Mouse (Mus musculus) adrenal gland, postnatal 25 days (tissue): ENCODE measurements around the gene Ddi2. TPM values are rescaled to one million over a fixed set of nuclear protein-coding genes. Genes with fewer than 3 reads are reported as not detected.

Experiments used
- DNase-seq: peaks from one replicate; pipeline ENCODE4 v3.0.0; 2021; ENCODE audit warnings: mixed read lengths
- total RNA-seq: library from RNA; stranded (reverse); gene quantifications from 2 replicates; pipeline ENCODE4 v1.2.3, GENCODE M21; 2021

Gene Ddi2
- total RNA-seq, 1 experiment from 2014 or later, result 62.1 TPM

DNA sequence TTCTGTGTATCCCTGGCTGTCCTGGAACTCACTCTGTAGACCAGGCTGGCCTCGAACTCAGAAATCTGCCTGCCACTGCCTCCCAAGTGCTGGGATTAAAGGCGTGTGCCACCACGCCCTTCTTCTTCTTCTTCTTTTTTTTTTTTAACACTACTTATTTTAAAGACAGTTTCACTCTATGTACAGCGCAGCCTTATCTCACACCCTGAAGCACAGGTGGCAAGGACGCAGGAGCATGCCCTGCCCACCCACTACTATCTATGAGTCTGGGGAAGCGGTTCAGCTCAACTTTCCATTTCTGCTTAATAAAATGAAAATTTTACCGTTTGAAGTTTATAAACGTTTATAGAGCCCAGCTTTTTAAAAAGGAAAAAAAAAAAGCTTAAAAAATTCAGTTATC is 34.7 kb downstream of the Ddi2 start:
- no peak for DNase-seq

DNA sequence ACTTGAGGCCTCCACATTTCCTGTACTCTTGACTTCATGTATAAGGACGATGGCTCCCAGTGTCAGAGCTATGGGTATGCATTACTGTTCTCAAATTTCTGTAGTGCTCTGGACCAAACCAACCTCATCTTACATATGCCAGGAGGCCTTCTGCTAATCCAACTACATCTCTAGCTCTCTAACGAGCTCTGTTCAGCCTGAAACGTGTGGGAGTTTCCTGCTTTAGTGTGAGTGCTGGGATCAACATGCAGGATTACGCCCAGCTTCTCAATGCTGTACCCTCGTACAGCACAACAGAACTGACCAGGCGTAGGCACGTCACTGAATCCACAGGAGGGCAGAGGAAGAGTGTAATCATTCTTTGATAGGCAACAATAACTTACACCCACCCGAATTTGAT is 36.7 kb downstream of the Ddi2 start:
- DNase-seq, result no peak

DNA sequence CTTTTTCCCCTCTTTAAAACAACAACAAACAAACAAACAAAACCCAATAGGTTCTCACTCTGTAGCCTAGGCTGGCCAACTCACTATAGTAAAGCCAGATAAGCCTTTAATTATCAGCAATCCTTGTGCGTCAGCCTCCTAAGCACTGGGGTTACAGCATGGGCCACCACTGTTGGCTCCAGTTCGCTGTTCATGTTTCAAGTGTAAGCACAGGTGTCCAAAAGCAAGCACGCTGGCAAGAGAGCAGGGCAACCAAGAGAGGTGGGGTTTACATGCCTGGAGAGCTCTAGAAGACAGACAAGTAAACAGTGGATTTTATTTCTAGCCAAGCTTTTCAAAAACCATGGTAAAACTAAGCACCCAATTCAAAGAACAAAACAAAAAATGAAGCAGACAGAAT is 37.1 kb downstream of the Ddi2 start:
- DNase-seq, result no peak

DNA sequence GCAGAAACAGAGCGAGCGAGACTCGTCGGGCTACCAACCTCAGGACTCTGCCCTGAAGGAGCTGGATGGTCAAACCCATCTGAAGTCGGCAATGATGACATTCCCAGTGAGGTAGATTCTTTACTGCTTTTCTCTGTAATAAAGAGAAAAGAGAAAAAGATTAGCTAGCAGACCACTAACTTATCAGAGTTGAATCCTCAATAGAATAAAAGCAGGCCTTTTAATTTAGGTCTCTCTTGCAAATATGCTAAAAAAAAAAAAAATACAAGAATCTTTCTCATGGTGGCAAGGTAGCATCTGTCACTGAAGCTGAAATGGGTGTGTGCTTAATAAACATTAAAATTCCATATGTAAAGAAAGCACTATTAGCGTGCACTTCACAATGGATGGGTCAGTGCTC is 37.7 kb downstream of the Ddi2 start, which contains the start of gene Rsc1a1:
TSS of gene Rsc1a1 (minus strand) at position 101 of the 400 bp plus-strand sequence.
- no peak for DNase-seq

DNA sequence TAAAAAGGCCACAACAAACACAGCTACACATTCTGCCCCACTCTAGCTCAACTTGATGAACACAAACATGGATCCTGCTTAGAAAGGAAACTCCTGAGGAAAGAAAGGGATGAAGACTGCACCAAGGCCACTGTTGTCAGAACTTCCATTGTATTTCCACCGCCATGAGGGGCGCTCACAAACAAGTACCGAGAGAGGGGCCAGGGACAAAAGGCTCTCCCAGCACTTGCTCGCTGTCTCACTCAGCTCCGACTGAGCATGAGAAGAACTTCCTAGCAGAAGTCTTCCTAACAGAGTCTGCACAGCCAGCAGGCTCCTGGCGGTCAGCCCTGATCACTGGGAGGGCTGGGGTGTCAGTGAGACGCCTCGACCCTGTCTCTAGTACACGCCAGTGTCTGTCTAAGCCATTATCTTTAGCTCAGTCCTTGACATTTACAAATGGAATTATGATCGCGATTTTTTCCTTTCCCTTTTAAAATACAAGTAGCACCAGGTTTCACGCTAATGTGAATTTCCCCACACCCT is 40.5 kb downstream of the Ddi2 start:
- DNase-seq, result peak; percentile 67

DNA sequence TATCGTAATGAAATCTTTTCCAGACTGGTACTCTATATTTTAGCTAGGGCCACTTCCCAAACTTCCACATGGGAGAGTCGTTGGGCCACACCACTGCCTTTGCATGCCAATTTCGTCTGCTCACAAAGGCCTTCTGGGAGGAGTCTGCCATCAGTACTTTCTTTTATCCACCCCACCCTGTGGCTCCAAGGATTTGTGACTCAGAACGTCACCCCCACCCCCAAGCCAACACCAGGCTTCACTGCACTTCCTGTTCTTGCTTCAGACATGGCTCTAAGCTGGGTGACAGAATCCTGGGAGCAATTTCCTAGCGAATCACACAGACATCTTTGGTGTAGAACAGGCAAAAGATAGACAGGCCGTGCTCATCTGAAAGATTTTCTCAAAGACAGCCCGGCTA is 41.5 kb downstream of the Ddi2 start:
- peak; percentile 56 for DNase-seq

DNA sequence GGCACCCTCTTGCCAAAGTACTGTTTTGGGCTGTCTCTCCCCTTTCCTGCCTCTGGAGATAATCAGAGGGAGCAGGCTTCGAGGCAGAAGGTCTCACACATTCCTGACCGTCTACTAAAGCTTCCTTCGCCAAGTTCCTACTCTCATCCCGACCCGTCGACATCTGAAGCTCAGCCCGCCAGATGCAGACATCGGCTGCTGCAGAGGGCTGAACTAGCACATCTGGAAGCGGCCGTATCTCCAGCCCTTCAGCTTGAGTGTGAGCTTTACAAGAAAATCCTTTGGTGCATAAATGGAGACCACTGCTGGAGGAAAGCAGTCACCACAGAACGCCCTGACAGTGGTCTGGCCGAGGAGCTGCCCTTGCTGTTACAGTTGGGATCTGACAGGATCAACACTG is 42.3 kb downstream of the Ddi2 start:
- no peak for DNase-seq

DNA sequence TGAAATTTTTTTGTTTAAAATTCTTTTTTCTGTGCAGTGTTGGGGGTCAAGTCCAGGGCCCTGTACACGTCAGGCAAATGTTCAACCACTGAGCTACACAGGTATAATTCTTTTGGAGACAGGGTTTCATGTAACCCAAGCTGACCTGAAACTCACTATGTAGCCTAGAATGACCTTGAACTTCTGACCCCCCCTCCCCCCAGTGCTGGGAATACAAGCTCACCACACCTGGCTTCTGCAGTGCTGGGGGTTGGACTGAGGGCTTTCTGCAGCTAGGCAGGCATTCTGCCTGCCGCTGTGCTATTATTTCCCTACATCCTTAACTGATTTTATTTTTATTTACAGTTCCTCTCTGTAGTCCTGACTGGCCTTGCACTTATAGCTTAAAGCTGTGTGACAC is 44.2 kb downstream of the Ddi2 start:
- no peak for DNase-seq

DNA sequence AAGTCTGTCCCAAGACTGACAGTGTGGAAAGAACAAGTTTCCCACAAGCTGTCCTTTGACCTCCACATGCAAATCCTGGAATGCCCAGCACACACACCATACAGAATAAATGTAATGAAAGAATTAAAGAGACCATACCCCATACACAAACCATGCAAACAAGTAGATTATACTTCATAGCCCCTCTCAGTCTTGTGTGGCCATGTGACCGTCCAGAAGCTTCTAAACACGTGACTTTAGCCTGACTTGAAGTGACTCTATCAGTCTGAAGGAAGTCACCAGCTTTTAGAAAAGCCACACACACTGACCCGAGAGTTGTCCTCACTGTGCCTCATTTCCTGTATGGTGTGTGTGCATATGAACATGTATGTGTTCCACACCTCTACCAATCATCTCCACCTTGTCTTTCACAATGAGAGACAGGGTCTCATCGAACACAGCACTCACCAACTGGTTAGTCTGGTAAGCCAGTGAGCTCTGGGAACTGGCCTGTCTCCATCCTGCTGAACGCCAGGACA is 46.7 kb downstream of the Ddi2 start:
- no peak for DNase-seq

DNA sequence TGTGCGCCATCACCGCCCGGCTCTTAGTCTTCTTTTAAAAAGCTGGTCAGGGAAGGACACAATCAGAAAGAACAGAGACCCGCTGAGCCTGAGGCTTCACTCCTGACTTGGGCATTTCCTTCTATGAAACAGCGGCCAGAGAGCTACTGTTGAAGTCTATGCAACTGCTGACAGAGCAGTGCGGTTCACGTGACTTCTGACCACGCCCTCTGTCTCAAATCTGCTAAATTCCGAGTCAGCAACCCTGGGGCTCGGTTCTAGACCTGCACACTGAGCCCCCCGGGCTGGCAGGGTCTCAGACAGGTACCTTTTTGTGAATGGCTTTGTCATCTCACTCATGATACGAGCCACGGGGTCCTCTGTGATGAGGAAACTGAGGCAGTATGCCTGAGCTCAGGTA is 50.9 kb downstream of the Ddi2 start:
- DNase-seq, result no peak

DNA sequence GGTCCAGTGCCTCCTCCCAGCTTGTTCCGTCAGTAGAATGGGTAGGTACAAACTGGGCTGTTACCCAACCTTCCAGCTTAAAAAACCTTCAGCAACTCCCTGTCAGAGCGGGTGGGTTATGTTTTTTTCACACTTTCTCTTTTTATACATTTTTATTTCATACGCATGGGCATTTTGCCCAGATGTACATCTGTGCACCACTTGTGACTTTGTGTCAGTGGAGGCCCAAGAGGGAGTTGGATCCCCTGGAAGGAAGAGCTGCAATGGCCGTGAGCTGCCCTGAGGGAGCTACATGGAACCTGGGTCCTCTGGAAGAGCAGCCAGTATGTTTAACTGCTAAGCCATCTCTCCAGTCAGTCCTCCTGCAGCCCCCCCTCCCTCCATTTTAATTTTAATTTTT is 51.8 kb downstream of the Ddi2 start:
- DNase-seq, result no peak

DNA sequence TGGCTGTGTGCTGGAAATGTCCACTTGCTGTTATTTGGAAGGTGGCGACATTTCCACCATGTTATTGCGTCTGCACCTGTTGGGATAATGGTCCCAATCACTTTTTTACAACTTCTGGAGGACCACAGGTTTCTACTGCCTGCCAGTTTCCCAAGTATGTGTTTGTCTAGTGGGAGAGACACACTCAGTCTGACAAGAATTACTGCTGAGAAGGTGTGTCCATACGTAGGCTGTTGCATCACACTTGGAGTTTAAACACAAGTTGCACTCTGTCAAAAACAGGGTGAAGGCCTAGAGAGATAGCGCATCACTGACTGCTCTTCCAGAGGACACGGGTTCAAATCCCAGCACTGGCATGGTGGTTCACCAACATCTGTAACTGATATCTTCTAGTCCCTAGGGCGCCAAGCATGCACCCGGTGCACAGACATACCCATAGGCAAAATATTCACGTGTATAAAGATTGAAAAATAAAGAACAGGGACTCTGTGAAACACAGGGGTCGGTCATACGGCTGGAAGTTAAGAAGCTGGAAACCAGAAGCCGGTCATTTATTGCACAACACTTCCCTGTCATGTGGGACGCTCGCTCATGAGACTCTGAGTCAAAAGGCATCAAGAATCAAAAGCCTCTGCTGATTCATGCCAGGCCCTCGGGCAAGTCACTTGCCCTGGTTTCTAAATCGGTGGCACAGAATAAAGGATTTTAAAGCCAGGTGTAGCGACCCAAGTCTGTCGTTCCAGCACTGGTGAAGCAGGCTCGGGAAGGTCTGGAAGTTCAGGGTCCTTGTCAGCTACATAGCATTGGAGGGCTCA is 53.1 kb downstream of the Ddi2 start:
- DNase-seq, result peak; percentile 42

DNA sequence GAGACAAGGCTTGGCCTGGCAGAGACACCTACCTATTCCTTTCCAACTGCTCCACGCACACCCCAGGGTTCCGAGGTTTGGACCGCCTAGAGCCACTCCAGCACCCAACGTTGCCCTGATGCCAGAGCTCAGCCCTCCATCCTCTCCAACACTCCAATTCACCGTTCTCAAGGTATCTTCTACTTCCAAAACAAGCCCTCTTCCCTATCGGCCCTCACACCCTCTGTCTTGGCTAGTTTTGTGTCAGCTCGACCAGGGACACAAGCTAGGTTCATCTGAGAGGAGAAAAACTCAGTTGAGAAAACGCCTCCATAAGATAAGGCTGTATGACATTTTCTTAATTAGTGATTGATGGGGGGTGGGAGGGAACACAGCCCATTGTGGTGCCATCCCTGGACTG is 58.4 kb downstream of the Ddi2 start, which contains the start of gene Plekhm2:
TSS of gene Plekhm2 (minus strand) at position 101 of the 400 bp plus-strand sequence.
- no peak for DNase-seq

DNA sequence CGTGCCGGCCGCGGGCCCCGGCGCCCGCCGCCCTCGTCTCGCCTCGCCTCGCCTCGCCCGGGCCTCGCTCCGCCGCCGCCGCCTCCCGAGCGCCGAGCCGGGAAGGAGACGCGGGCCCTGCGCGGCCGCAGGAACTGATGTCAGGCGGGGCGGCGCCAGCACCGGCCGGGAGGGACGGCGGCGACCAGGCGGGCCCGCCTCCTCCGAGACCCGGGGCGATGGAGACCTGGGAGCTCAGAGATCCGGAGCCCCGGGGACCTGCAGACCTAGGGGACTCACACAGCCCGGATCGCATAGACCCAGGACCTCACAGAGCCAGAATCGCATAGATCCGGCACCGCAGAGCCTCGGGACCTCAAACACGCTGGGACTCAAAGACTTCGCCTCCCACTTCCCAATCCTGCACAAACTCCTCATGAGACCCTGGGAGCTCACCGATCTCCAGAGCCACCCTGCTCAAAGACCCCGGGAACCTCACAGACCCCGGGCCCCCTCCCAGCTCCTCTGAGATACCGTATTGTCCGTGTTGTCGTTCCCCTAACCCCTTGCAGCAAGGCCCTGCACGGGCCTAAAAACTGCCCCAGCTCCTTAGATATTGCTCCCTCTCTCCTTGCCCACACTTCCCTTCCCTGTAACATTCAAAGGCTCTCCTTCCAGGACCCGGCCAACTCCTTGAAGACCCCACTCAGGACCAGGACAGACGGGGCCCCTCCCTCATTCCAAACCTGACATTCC is 59.0 kb downstream of the Ddi2 start:
- peak; percentile 86 for DNase-seq

DNA sequence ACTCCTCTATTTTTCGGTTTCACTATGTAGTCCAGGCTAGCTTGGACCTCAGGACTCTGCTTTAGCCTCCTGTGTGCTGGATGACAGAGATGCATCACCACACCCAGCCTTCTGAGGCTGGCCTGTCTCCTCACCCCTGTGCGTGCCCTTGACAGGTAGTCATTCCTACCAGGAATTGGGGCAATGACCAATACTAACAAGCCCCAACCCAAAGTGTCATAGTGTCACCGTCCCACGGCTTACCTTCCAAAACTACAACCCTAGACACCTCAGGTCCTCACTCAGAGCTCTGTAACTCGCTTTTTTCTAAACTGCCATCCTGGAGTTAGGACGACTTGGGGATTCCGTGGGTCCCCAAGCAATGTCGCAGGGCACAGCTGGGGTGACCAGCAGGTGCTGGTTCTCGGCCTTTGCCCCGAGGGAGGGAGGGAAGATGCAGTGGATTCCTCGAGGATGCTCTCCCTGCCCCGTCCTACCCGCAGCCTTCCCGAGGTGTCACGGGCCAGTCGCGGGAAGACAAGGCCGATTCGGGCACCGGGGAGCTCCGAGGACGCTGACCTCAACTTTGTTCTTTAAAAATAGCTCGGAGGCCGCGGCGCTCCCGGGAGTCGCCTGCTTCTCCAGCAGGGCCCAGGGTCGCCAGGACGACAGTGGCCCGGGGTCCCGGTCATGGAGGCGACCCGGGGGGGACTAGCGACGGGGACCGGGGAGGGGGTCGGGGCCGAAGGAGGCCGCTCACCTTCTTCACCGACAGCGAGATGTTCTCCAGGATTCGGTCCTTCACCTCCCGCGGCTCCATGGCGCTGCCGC is 59.9 kb downstream of the Ddi2 start:
- DNase-seq, result peak; percentile 54

DNA sequence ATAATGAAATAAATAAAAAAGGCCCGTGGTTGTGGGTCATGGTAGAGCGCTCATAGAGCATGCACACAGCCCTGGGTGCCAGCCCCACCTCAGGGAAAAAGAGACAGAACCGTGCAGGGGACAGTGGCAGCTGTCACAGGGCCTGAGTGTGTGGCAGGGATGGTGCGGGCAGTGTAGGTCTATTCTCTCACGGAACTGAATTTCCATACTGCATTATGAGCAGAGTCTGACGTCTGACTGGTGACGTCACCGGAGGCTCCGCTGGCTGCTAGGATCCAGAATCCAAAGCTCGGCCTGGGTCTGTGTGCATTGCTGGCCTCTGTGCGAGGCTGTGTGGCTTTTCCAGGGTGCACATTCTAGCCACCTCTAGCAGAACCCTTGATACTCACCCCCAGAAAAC is 62.3 kb downstream of the Ddi2 start:
- no peak for DNase-seq

DNA sequence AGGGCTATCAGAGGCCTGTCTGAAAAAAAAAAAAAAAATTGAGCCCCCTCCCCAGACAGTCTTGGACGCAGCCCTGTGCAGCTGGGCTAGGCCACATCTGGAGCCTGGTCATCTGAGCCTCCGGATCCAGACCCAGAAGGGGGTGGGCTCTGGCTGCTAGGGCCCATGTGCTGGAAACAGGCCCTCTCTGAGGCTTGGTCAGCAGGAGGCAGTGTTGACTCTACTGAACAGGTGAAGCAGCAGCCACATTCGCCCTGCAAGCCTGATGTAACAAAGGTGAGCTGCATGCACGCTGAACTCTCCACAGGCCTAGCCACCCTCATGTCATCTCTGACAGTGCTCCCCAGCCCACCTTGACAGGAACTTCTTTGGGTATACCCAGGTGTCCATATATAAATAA is 63.5 kb downstream of the Ddi2 start:
- no peak for DNase-seq

DNA sequence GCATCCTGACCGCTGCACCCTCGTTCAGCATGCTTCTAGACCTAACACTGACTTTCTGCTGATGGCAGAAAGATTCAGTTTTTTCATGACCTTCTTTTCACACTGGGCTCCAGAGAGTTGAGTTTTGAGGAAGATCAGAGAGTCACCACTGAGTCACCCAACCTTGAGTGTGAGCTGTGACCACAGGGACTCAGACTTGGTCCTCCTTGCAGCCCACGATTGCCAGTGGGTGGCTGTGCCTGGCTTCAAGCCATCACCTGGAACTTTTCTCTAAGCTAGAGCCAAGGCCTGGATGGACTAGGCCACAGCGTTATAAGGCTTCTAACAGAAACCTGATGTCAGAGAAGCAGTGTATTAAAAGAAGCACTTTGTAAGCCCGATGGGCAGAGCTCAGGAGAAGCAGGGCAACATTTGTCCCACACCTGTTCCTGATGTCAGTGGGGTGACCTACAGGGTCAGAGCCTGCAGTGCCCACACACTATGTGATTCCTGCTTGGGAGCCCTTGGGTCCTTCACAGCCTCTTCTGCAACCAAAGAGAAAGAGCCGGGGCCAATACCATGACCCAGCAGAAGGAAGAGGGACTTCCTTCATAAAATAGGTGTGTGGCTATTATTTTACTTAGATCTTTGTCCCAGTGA is 64.3 kb downstream of the Ddi2 start:
- DNase-seq, result peak; percentile 68

DNA sequence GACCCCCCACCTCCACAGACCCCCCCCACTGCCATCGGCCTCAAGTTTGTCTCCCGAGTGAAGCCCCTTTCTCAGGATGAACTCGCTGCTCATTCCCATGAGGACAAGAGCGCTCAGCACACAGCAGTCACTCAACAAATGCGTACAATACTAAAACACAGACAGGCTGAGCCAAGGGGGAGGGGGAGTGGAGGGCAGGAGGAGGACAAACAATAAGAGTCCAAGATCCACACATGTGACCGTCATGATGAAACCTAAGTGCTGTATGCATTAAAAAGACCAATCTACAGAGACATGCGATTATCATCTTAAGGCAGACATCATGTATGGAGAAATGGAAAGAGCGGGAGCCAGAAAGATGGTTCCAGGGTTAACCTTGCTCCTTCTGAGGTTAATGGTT is 66.3 kb downstream of the Ddi2 start:
- no peak for DNase-seq

DNA sequence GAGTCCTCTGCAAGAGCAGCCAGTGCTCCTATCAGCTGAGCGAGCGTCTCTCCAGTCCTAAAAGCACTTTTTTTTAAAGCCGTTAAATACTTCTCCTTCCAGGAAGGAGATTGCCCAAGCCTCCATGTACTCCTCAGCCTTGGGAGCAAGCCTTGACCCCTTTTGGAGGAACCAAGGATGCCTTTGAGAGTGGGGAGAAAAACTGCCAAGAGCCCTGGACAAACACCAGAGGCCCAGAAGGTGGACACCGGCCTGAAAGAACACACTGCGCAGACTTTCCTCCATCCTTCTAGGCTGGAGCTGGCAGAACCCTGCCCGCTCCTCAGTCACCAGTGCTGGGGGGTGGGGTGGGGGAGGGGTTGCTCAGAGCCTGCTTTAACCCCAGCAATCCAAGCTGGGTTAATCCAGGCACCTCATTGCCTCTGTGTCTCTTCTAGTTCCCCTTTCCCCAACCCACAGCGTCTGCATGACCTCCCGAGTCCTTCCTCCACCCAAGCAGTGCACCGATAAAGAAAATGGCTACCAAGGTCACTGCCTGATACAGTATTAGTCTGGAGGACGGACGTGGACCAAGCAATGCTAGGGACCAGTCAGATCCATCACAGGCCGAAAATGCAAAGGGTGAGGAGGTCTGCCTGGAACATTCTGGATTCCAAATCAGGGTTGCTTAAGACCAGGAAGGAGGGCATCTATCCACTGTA is 67.2 kb downstream of the Ddi2 start:
- peak; percentile 37 for DNase-seq

DNA sequence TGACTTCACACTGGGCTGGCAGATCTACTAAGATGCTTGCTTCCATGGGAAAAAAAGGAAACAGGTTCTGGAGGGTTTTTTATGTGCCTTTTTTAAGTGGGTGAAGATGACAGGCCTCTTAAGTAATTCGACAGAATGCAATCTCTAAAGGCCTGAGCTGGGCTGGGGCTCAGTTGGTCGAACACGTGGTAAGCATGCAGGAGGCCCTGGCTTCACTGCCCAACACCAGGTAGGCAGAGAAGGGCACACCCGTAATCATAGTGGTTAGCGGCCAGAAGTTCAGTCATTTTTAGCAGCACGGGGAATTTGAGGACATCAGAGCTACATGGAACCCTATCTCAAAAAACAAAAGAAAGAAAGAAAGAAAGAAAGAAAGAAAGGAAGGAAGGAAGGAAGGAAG is 68.7 kb downstream of the Ddi2 start:
- DNase-seq, result no peak
